Mouse (Mus musculus) kidney, postnatal 0 days (tissue): ENCODE measurements around the gene Arid3b. TPM values are rescaled to one million over a fixed set of nuclear protein-coding genes. Genes with fewer than 3 reads are reported as not detected.

Source experiments
- ATAC-seq: fragments of 200-750 bp; cut with Nextera tagmentation; replicated peaks from 2 replicates; pipeline ENCODE4 v1.8.0; 2017; ENCODE audit warnings: low read depth, moderate number of reproducible peaks, moderate TSS enrichment, moderate library complexity; ENCODE audit not compliant: low FRiP score
- DNase-seq: peaks from one replicate; pipeline ENCODE4 v3.0.0-alpha.2; 2016; ENCODE audit warnings: low spot score
- H3K27ac ChIP-seq: fragments of 300-500 bp; sonication (generic); 2 replicates; pipeline ENCODE4 v1.5.1; 2014; ENCODE audit warnings: mild to moderate bottlenecking
- H3K27me3 ChIP-seq: fragments of 300-500 bp; sonication (generic); 2 replicates; pipeline ENCODE4 v1.6.1; 2014; ENCODE audit warnings: low read length, mixed read lengths; ENCODE audit not compliant: insufficient read depth
- H3K36me3 ChIP-seq: fragments of 300-500 bp; sonication (generic); 2 replicates; pipeline ENCODE4 v1.6.1; 2014; ENCODE audit warnings: low read length, mixed read lengths; ENCODE audit not compliant: insufficient read depth
- H3K4me1 ChIP-seq: fragments of 300-500 bp; sonication (generic); replicated peaks from 2 replicates; pipeline ENCODE4 v1.6.1; 2014; ENCODE audit warnings: antibody characterized with exemption, low read length, mixed read lengths; ENCODE audit not compliant: insufficient read depth
- H3K4me2 ChIP-seq: fragments of 300-500 bp; sonication (generic); 2 replicates; pipeline ENCODE4 v1.6.1; 2014; ENCODE audit warnings: mild to moderate bottlenecking, low read length, moderate library complexity, mixed read lengths
- H3K4me3 ChIP-seq: fragments of 300-500 bp; sonication (generic); replicated peaks from 2 replicates; pipeline ENCODE4 v1.5.1; 2014; ENCODE audit warnings: low read depth, low read length
- H3K9ac ChIP-seq: fragments of 300-500 bp; sonication (generic); 2 replicates; pipeline ENCODE4 v1.6.1; 2014; ENCODE audit warnings: low read depth, low read length
- H3K9me3 ChIP-seq: fragments of 300-500 bp; sonication (generic); replicated peaks from 2 replicates; pipeline ENCODE4 v1.6.1; 2016; ENCODE audit warnings: low read length, inconsistent platforms, mixed read lengths
- CTCF ChIP-seq: IDR thresholded peaks from 2 replicates; pipeline ENCODE4 v1.5.1; 2016; ENCODE audit warnings: antibody characterized with exemption, low read depth, mild to moderate bottlenecking, moderate library complexity
- WGBS: fragments of 180-500 bp; shearing (Covaris S2); extraction: QIAGEN DNeasy Blood & Tissue Kit; methylation state at CpG from one replicate; pipeline ENCODE4 v1.1.7; 2014; 5-methylcytosine and 5-hydroxymethylcytosine counted together
- polyA plus RNA-seq: library from polyadenylated mRNA; unstranded; fragments of >200 nt; fragmentation: Nextera tagmentation; extraction: Ambion mirVana; gene quantifications from 2 replicates; pipeline ENCODE4 v1.2.1, GENCODE M21; 2015

The Arid3b gene
- polyA plus RNA-seq, 1 experiment from 2014 or later, result 4.0 TPM

DNA sequence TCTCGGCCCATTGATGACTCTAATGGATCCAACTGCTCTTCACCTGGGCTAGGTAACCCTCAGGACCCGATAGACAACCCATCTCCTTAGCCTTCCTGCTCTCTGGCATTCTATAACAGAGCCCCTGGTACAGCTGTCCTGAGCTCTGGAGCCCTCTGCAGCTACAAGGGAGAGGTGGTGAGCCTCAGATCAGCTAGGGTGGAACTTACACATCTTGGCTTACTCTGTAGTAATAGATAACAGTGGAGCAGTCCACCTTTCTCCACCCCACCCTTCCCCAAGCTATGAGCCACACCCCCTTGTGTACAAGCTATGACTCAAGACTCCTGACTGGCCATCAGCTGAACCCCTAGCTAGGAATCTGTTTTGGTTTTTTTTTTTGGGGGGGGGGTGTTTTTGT, 65.8 kb downstream of the Arid3b start:
- DNase-seq (no peak), ATAC-seq (no peak)
- no peaks in the 10 kb centered on the region for H3K36me3 ChIP-seq
- H3K27me3 ChIP-seq, result no peaks in the 10 kb centered on the region
- no peak overlapping the region for H3K4me2 ChIP-seq
- no peak overlapping the region for H3K27ac ChIP-seq
- H3K4me1 ChIP-seq, result no peaks in the 10 kb centered on the region
- 86% methylated on average over 2 of the region's 2 CpGs for WGBS
- H3K9ac ChIP-seq, result no peak overlapping the region
- H3K4me3 ChIP-seq, result no peak overlapping the region
- H3K9me3 ChIP-seq, result no peaks in the 10 kb centered on the region
- no peak for TF ChIP-seq CTCF

DNA sequence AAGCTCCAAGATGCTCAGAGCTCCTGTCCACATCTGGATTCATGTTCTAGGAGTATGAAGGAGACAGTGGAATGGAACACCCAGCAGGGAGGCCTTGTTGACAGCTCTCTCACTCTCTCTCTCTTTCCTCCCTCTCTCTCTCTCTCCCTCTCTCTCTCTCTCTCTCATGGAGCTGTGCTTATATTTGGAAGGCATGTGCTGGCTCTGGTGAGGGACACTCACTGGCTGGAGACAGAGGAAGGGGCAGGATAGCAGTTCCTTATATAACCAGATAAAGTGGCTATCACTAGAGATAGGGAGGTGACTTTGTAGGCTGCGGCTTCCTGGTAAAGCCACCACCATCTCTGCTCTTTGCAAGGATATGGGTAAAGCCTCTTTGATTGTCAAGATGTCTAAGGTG, 66.4 kb downstream of the Arid3b start:
- Histone ChIP-seq H3K27ac (no peak overlapping the region), H3K4me2 (no peak overlapping the region), H3K36me3 (no peaks in the 10 kb centered on the region), H3K9ac (no peak overlapping the region), H3K4me1 (no peaks in the 10 kb centered on the region), H3K4me3 (no peak overlapping the region), H3K27me3 (no peaks in the 10 kb centered on the region), H3K9me3 (no peaks in the 10 kb centered on the region)
- ATAC-seq (no peak), DNase-seq (no peak)
- 79% methylated on average over 1 of the region's 1 CpGs for WGBS
- TF ChIP-seq CTCF, result no peak

DNA sequence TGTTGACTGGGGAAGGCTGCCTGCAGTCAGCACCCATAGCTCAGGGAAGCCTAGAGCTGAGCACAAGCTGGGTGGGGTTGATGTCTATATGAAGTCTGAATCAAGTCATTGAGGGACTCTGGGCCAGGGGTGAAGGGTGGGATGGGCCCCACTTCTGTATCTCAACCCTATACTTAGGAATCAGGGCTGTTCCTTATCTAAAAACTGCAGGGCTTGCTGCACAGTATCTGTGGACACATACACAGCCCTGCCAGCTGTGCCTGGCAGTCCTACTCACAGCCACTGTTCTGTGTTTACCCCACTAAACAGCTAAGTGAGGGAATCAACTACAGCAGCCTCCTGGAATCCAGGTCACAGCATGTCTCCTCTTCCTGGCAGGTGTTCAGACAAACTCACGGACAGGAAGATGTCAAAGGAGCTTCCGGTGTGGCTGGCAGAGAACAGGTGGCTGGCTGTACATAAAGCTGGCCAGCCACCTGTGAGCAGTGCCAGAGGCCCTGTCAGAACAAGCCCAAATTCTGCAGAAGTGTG, 67.0 kb downstream of the Arid3b start:
- WGBS, result 78% methylated on average over 2 of the region's 2 CpGs
- no peak overlapping the region for H3K9ac ChIP-seq
- no peaks in the 10 kb centered on the region for H3K27me3 ChIP-seq
- no peak overlapping the region for H3K4me2 ChIP-seq
- ATAC-seq (no peak), DNase-seq (no peak)
- H3K4me3 ChIP-seq, result no peak overlapping the region
- TF ChIP-seq CTCF, result no peak
- no peaks in the 10 kb centered on the region for H3K9me3 ChIP-seq
- H3K27ac ChIP-seq, result no peak overlapping the region
- H3K36me3 ChIP-seq, result no peaks in the 10 kb centered on the region
- no peaks in the 10 kb centered on the region for H3K4me1 ChIP-seq

DNA sequence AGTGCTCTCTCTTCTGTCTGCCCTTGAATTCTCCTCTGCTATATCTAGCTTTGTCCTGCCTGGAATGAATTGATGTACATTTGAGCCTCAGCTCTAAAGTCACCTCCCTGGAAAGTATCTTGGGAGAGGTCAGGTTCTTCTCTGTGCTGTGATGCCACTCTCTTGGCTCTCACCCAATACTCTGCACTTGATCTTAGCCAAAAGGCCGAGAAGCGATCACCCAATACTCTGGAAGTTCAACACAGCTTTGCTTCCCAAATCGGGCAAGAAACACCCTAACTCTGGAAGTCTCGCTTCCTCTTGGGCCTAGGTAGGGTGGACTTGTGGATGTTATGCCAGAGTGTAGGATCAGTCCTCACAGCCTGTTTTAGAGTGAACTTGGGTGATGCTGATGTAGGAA, 69.4 kb downstream of the Arid3b start:
- H3K27ac ChIP-seq, result no peak overlapping the region
- no peaks in the 10 kb centered on the region for H3K27me3 ChIP-seq
- DNase-seq (no peak), ATAC-seq (no peak)
- H3K4me1 ChIP-seq, result peaks cover 16% of the 10 kb centered on the region
- TF ChIP-seq CTCF, result no peak
- WGBS, result 89% methylated on average over 4 of the region's 4 CpGs
- no peaks in the 10 kb centered on the region for H3K36me3 ChIP-seq
- no peak overlapping the region for H3K9ac ChIP-seq
- H3K4me2 ChIP-seq, result no peak overlapping the region
- H3K9me3 ChIP-seq, result no peaks in the 10 kb centered on the region
- H3K4me3 ChIP-seq, result no peak overlapping the region

DNA sequence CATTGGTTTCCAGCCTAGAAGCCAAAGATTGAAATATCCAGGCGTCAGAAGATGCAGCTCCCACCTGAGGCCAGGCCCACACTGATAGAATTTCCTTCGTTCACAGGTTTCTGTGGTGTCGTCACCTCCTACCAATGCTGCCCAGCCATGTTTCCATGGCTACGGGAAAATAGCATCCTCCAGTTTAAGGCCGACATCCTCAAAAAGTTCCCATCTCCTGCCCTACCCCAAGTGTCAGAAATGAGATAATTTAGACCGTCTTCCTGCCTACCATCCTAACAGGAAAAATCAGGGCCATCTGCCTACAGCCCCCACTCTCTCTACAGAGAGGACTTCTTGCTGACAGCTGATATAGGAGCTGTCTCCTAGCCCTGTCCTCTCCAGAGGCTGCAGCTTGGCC, 70.2 kb downstream of the Arid3b start:
- Histone ChIP-seq H3K27me3 (no peaks in the 10 kb centered on the region), H3K36me3 (no peaks in the 10 kb centered on the region), H3K9me3 (no peaks in the 10 kb centered on the region), H3K4me3 (peak overlapping the region; percentile 84), H3K9ac (peak overlapping the region; percentile 89; the same call in 1 of the 2 replicates), H3K4me2 (peak overlapping the region; percentile 93; the same call in 1 of the 2 replicates), H3K27ac (no peak overlapping the region), H3K4me1 (peaks cover 16% of the 10 kb centered on the region)
- ATAC-seq, result no peak
- WGBS, result 43% methylated on average over 6 of the region's 6 CpGs
- no peak for DNase-seq
- no peak for TF ChIP-seq CTCF

DNA sequence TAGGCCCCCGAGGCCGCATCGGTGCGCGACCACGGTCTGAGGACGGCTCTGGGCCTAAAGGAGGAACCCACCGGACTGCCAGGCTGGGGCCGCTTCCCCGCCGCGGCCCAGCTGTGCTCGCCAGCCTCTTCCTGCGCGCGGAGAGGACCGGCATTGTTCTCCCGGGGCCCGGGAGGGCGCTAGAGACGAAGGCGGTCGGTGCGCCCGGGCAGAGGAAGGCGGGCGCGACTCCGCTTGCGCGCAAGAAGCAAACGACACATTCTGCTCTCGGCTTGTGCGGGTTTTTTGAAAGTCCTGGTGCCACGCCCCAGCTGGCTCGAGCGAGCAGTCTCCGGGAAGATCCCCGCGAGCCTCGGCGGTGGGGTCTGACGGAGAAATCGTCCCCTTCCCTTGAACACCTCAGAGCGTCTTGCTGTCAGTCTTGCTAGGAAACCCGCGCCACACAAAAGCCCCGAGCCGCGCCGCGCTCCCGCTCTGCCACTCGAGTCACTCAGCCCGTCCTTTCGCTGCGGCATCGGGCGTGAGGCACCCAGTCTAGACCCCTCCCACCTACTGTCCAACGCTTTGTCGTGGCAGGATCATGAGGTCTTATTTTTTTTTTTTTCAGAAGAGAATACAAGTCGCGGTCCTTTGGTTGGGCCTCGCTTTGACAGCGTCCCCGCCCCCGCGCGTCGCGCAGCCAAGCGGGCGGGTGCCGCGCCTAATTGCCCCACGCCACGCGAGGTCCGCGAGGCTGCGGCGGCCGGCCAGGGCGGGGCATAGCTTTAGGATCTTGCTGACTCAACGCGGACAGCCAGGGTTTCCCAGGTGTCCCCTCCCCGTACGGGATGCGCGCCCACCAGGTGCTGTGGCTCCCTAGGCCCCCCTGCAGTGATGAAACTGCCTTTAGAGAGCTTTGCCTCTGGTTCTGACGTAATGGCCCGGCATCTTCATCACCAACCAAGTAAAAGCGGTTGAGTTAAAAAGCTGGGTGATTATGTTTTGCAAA, 70.9 kb downstream of the Arid3b start, which contains the start of gene Clk3:
Clk3 (minus strand) TSS at position 497 of the 988 bp plus-strand sequence.
- WGBS, result under 1% methylated on average over 93 of the region's 93 CpGs
- ATAC-seq, result peak; percentile 61; the same call in 1 of the 2 replicates

More for the DNA sequence above, 70.9 kb downstream of the Arid3b start, which contains the start of gene Clk3:
- H3K9me3 ChIP-seq, result no peaks in the 10 kb centered on the region
- H3K27ac ChIP-seq, result peak within 1 kb of the TSS; percentile 99
- peak within 1 kb of the TSS; percentile 84 for H3K4me3 ChIP-seq
- peak within 1 kb of the TSS; percentile 93 for H3K4me2 ChIP-seq
- DNase-seq, result peak; percentile 72
- peak within 1 kb of the TSS; percentile 89 for H3K9ac ChIP-seq
- TF ChIP-seq CTCF, result no peak; the same call in 1 of the 2 replicates
- peaks cover 3% of the 10 kb centered on the region; the same call in 1 of the 2 replicates for H3K36me3 ChIP-seq
- no peaks in the 10 kb centered on the region for H3K27me3 ChIP-seq
- H3K4me1 ChIP-seq, result peaks cover 16% of the 10 kb centered on the region
